Mouse (Mus musculus) midbrain, embryonic 14.5 days (tissue): ENCODE measurements around the gene Syt3. TPM values are rescaled to one million over a fixed set of nuclear protein-coding genes. Genes with fewer than 3 reads are reported as not detected.

Source experiments
- ATAC-seq: fragments of 200-750 bp; cut with Nextera tagmentation; 2 replicates; pipeline ENCODE4 v1.8.0; 2017; ENCODE audit warnings: moderate number of reproducible peaks, moderate library complexity; ENCODE audit not compliant: low FRiP score, low TSS enrichment
- DNase-seq: peaks from one replicate; pipeline ENCODE4 v3.0.0-alpha.2; 2015
- H3K27ac ChIP-seq: fragments of 300-500 bp; sonication (generic); replicated peaks from 2 replicates; pipeline ENCODE4 v1.5.1; 2014; ENCODE audit warnings: mild to moderate bottlenecking, low read depth, low read length, moderate library complexity
- H3K27me3 ChIP-seq: fragments of 300-500 bp; sonication (generic); 2 replicates; pipeline ENCODE4 v1.6.1; 2014; ENCODE audit warnings: low read length, control low read depth, mixed read lengths; ENCODE audit not compliant: control insufficient read depth, insufficient read depth
- H3K36me3 ChIP-seq: fragments of 300-500 bp; sonication (generic); 2 replicates; pipeline ENCODE4 v1.6.1; 2014; ENCODE audit warnings: low read length, control low read depth; ENCODE audit not compliant: control insufficient read depth, insufficient read depth
- H3K4me1 ChIP-seq: fragments of 300-500 bp; sonication (generic); 2 replicates; pipeline ENCODE4 v1.6.1; 2014; ENCODE audit warnings: mild to moderate bottlenecking, antibody characterized with exemption, low read length, control low read depth; ENCODE audit not compliant: control insufficient read depth, insufficient read depth
- H3K4me2 ChIP-seq: fragments of 300-500 bp; sonication (generic); 2 replicates; pipeline ENCODE4 v1.6.1; 2014; ENCODE audit warnings: mild to moderate bottlenecking, low read length, moderate library complexity
- H3K4me3 ChIP-seq: fragments of 300-500 bp; sonication (generic); replicated peaks from 2 replicates; pipeline ENCODE4 v1.5.1; 2014; ENCODE audit warnings: low read depth, low read length
- H3K9ac ChIP-seq: fragments of 300-500 bp; sonication (generic); replicated peaks from 2 replicates; pipeline ENCODE4 v1.6.1; 2014; ENCODE audit warnings: mild to moderate bottlenecking, low read length, moderate library complexity
- H3K9me3 ChIP-seq: fragments of 300-500 bp; sonication (generic); 2 replicates; pipeline ENCODE4 v1.6.1; 2016; ENCODE audit warnings: low read length, control low read depth, mixed read lengths; ENCODE audit not compliant: control insufficient read depth
- WGBS: fragments of 180-500 bp; shearing (Covaris S2); extraction: QIAGEN DNeasy Blood & Tissue Kit; methylation state at CpG from one replicate; pipeline ENCODE4 v1.1.7; 2014; 5-methylcytosine and 5-hydroxymethylcytosine counted together
- polyA plus RNA-seq: library from polyadenylated mRNA; unstranded; fragments of >200 nt; fragmentation: Nextera tagmentation; extraction: Ambion mirVana; gene quantifications from 2 replicates; pipeline ENCODE4 v1.2.1, GENCODE M21; 2014

Syt3 gene
- polyA plus RNA-seq, 1 experiment from 2014 or later = 39.5 TPM

GRCm38 (mm10) chr7:44433371-44433770 lies 49.5 kb downstream of the Syt3 start:
- Histone ChIP-seq H3K9me3 (no peaks in the 10 kb centered on the region), H3K27ac (0 out of 2 replicates have a peak overlapping the region, but pooled peaks have one; percentile 26), H3K4me1 (peaks cover 31% of the 10 kb centered on the region), H3K9ac (no peak overlapping the region), H3K36me3 (0 out of 2 replicates have a peak, but pooled peaks cover 9% of the 10 kb centered on the region), H3K27me3 (no peaks in the 10 kb centered on the region), H3K4me2 (no peak overlapping the region), H3K4me3 (no peak overlapping the region)
- peak; percentile 4; the same call in 1 of the 2 replicates for ATAC-seq
- 9% methylated on average over 7 of the region's 7 CpGs for WGBS
- peak; percentile 73 for DNase-seq

GRCm38 (mm10) chr7:44434089-44434488 lies 50.2 kb downstream of the Syt3 start:
- Histone ChIP-seq H3K9me3 (no peaks in the 10 kb centered on the region), H3K27ac (no peak overlapping the region), H3K27me3 (no peaks in the 10 kb centered on the region), H3K9ac (no peak overlapping the region), H3K4me1 (peaks cover 31% of the 10 kb centered on the region), H3K36me3 (0 out of 2 replicates have a peak, but pooled peaks cover 9% of the 10 kb centered on the region), H3K4me3 (no peak overlapping the region), H3K4me2 (no peak overlapping the region)
- ATAC-seq = no peak
- 80% methylated on average over 9 of the region's 9 CpGs for WGBS
- DNase-seq = no peak

- DNase-seq (no peak), ATAC-seq (no peak)
- H3K36me3 ChIP-seq = 0 out of 2 replicates have a peak, but pooled peaks cover 9% of the 10 kb centered on the region
- no peak overlapping the region for H3K9ac ChIP-seq
- 73% methylated on average over 5 of the region's 5 CpGs for WGBS
- no peaks in the 10 kb centered on the region for H3K27me3 ChIP-seq
- no peak overlapping the region for H3K27ac ChIP-seq
- no peak overlapping the region for H3K4me3 ChIP-seq
- H3K9me3 ChIP-seq = no peaks in the 10 kb centered on the region
- H3K4me2 ChIP-seq = no peak overlapping the region
- peaks cover 33% of the 10 kb centered on the region for H3K4me1 ChIP-seq
Measured at GRCm38 (mm10) chr7:44435796-44436195, 51.9 kb downstream of the Syt3 start.

GRCm38 (mm10) chr7:44436267-44436666 lies 52.4 kb downstream of the Syt3 start:
- DNase-seq = peak; percentile 50
- no peak overlapping the region for H3K4me2 ChIP-seq
- no peak overlapping the region for H3K4me3 ChIP-seq
- H3K4me1 ChIP-seq = peaks cover 33% of the 10 kb centered on the region
- H3K9ac ChIP-seq = no peak overlapping the region; the same call in 1 of the 2 replicates
- no peak for ATAC-seq
- no peak overlapping the region for H3K27ac ChIP-seq
- 7% methylated on average over 1 of the region's 1 CpGs for WGBS
- no peaks in the 10 kb centered on the region for H3K9me3 ChIP-seq
- H3K36me3 ChIP-seq = 0 out of 2 replicates have a peak, but pooled peaks cover 9% of the 10 kb centered on the region
- no peaks in the 10 kb centered on the region for H3K27me3 ChIP-seq

GRCm38 (mm10) chr7:44437188-44437587 lies 53.3 kb downstream of the Syt3 start:
- ATAC-seq (no peak), DNase-seq (no peak)
- H3K4me1 ChIP-seq = peaks cover 27% of the 10 kb centered on the region
- 86% methylated on average over 1 of the region's 1 CpGs for WGBS
- H3K4me3 ChIP-seq = no peak overlapping the region
- H3K9me3 ChIP-seq = no peaks in the 10 kb centered on the region
- H3K27ac ChIP-seq = no peak overlapping the region
- no peaks in the 10 kb centered on the region for H3K27me3 ChIP-seq
- H3K36me3 ChIP-seq = 0 out of 2 replicates have a peak, but pooled peaks cover 9% of the 10 kb centered on the region
- H3K4me2 ChIP-seq = no peak overlapping the region
- H3K9ac ChIP-seq = no peak overlapping the region

GRCm38 (mm10) chr7:44437933-44438332 lies 54.0 kb downstream of the Syt3 start:
- 0 out of 2 replicates have a peak, but pooled peaks cover 9% of the 10 kb centered on the region for H3K36me3 ChIP-seq
- H3K9me3 ChIP-seq = no peaks in the 10 kb centered on the region
- H3K4me2 ChIP-seq = no peak overlapping the region
- H3K4me1 ChIP-seq = peaks cover 25% of the 10 kb centered on the region; the same call in 1 of the 2 replicates
- no peaks in the 10 kb centered on the region for H3K27me3 ChIP-seq
- ATAC-seq (no peak), DNase-seq (no peak)
- H3K27ac ChIP-seq = no peak overlapping the region
- H3K4me3 ChIP-seq = no peak overlapping the region
- no peak overlapping the region for H3K9ac ChIP-seq
- 59% methylated on average over 8 of the region's 8 CpGs for WGBS

- peaks cover 4% of the 10 kb centered on the region for H3K36me3 ChIP-seq
- no peak for DNase-seq
Measured at GRCm38 (mm10) chr7:44439696-44440095, 55.8 kb downstream of the Syt3 start.

GRCm38 (mm10) chr7:44440479-44440878 lies 56.6 kb downstream of the Syt3 start:
- H3K27me3 ChIP-seq = no peaks in the 10 kb centered on the region
- no peak for DNase-seq
- H3K36me3 ChIP-seq = peaks cover 12% of the 10 kb centered on the region
- peaks cover 36% of the 10 kb centered on the region for H3K4me1 ChIP-seq
- WGBS = 91% methylated on average over 1 of the region's 1 CpGs
- H3K9me3 ChIP-seq = no peaks in the 10 kb centered on the region
- no peak overlapping the region; the same call in 1 of the 2 replicates for H3K27ac ChIP-seq
- no peak overlapping the region for H3K4me3 ChIP-seq
- ATAC-seq = no peak
- H3K4me2 ChIP-seq = no peak overlapping the region
- no peak overlapping the region for H3K9ac ChIP-seq

More at GRCm38 (mm10) chr7:44439696-44440095, 55.8 kb downstream of the Syt3 start:
- Histone ChIP-seq H3K27ac (0 out of 2 replicates have a peak overlapping the region, but pooled peaks have one; percentile 41), H3K27me3 (no peaks in the 10 kb centered on the region), H3K4me2 (no peak overlapping the region), H3K4me3 (no peak overlapping the region), H3K9ac (no peak overlapping the region), H3K9me3 (no peaks in the 10 kb centered on the region), H3K4me1 (peaks cover 28% of the 10 kb centered on the region)
- no peak for ATAC-seq
- WGBS = 81% methylated on average over 2 of the region's 2 CpGs

- H3K27ac ChIP-seq = peak overlapping the region; percentile 99
- 15% methylated on average over 1 of the region's 1 CpGs for WGBS
Measured at GRCm38 (mm10) chr7:44441180-44441579, 57.3 kb downstream of the Syt3 start.

More at GRCm38 (mm10) chr7:44441180-44441579, 57.3 kb downstream of the Syt3 start:
- Histone ChIP-seq H3K4me1 (peaks cover 43% of the 10 kb centered on the region), H3K4me2 (peak overlapping the region; percentile 97), H3K27me3 (no peaks in the 10 kb centered on the region), H3K4me3 (peak overlapping the region; percentile 69), H3K9ac (peak overlapping the region; percentile 97), H3K36me3 (peaks cover 19% of the 10 kb centered on the region), H3K9me3 (no peaks in the 10 kb centered on the region)
- ATAC-seq (no peak), DNase-seq (no peak)
